Mouse (Mus musculus) midbrain, postnatal 0 days (tissue): Measurements from ENCODE around the gene Pla2g3. TPM values are rescaled to one million over a fixed set of nuclear protein-coding genes. Genes with fewer than 3 reads are reported as not detected.

Experiments used
- ATAC-seq: fragments of 200-750 bp; cut with Nextera tagmentation; 2 replicates; pipeline ENCODE4 v1.8.0; 2017; ENCODE audit warnings: moderate number of reproducible peaks, mild to moderate bottlenecking, moderate TSS enrichment, moderate library complexity; ENCODE audit not compliant: low FRiP score
- DNase-seq: peaks from one replicate; pipeline ENCODE4 v3.0.0-alpha.2; 2015; ENCODE audit warnings: low spot score
- H3K27ac ChIP-seq: fragments of 300-500 bp; sonication (generic); 2 replicates; pipeline ENCODE4 v1.5.1; 2014; ENCODE audit warnings: low read depth, mild to moderate bottlenecking, low read length, mixed read lengths
- H3K27me3 ChIP-seq: fragments of 300-500 bp; sonication (generic); 2 replicates; pipeline ENCODE4 v1.6.1; 2014; ENCODE audit warnings: low read length, control low read depth, mixed read lengths; ENCODE audit not compliant: insufficient read depth
- H3K36me3 ChIP-seq: fragments of 300-500 bp; sonication (generic); 2 replicates; pipeline ENCODE4 v1.6.1; 2014; ENCODE audit warnings: low read length, control low read depth, mixed read lengths; ENCODE audit not compliant: insufficient read depth
- H3K4me1 ChIP-seq: fragments of 300-500 bp; sonication (generic); 2 replicates; pipeline ENCODE4 v1.6.1; 2014; ENCODE audit warnings: mild to moderate bottlenecking, control low read depth, antibody characterized with exemption, low read length, mixed read lengths; ENCODE audit not compliant: insufficient read depth
- H3K4me2 ChIP-seq: fragments of 300-500 bp; sonication (generic); 2 replicates; pipeline ENCODE4 v1.6.1; 2014; ENCODE audit warnings: low read depth, mild to moderate bottlenecking, low read length, mixed read lengths; ENCODE audit not compliant: poor library complexity, severe bottlenecking
- H3K4me3 ChIP-seq: fragments of 300-500 bp; sonication (generic); 2 replicates; pipeline ENCODE4 v1.5.1; 2014; ENCODE audit warnings: low read depth, mild to moderate bottlenecking, low read length, moderate library complexity
- H3K9ac ChIP-seq: fragments of 300-500 bp; sonication (generic); replicated peaks from 2 replicates; pipeline ENCODE4 v1.6.1; 2014; ENCODE audit warnings: mild to moderate bottlenecking, low read length, moderate library complexity, mixed read lengths; ENCODE audit not compliant: poor library complexity, severe bottlenecking
- H3K9me3 ChIP-seq: fragments of 300-500 bp; sonication (generic); 2 replicates; pipeline ENCODE4 v1.6.1; 2016; ENCODE audit warnings: low read length, control low read depth
- CTCF ChIP-seq: IDR thresholded peaks from 2 replicates; pipeline ENCODE4 v1.5.1; 2016; ENCODE audit warnings: antibody characterized with exemption, mild to moderate bottlenecking
- WGBS: fragments of 180-500 bp; shearing (Covaris S2); extraction: QIAGEN DNeasy Blood & Tissue Kit; methylation state at CpG from one replicate; pipeline ENCODE4 v1.1.7; 2014; 5-methylcytosine and 5-hydroxymethylcytosine counted together
- polyA plus RNA-seq: library from polyadenylated mRNA; unstranded; fragments of >200 nt; fragmentation: Nextera tagmentation; extraction: Ambion mirVana; gene quantifications from 2 replicates; pipeline ENCODE4 v1.2.1, GENCODE M21; 2015
- total RNA-seq: library from RNA; depleted of rRNA; stranded (reverse); fragments of >200 nt; gene quantifications from 2 replicates; pipeline ENCODE4 v1.2.3, GENCODE M21; 2014

Pla2g3 gene
- total and polyA plus RNA-seq, 2 experiments from 2014 or later: 15.4 to 33.1 TPM

DNA sequence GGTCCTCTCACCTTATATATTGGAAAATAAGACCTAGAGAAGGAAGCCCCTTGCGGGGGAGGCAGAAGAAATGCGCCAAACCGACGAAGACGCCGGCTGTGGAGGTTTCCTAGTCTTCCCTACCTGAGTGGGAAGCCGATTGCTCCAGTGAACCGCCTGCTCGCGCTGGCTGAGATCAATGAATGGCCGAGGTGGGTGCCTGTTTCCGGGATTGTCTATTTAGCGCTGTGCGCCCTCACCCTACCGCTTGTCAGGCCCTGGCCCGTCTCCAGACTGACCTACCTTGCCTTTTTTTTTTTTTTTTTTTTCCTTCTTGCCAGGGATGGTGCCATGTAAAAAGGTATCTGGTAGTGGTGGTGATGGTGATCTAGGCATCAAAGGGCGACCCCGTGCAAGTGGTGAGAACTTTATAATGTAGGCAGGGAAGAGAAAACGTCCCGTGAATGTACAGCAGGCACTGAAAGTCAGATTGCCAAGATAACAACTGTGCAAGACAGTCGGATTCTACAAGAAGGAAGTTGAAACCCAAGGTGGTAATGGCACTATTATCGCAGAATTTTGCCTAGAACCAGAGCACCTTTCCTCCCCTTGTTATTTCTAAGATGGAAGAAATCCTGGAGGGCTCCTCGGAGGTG is 52.5 kb downstream of the Pla2g3 start, which contains the start of gene Smtn:
Smtn (minus strand) TSS at position 162 of the 635 bp plus-strand sequence.
- Histone ChIP-seq H3K36me3 (no peaks in the 10 kb centered on the region), H3K4me1 (peaks cover 5% of the 10 kb centered on the region), H3K4me3 (peak within 1 kb of the TSS; percentile 46), H3K4me2 (peak within 1 kb of the TSS; percentile 72), H3K9ac (peak within 1 kb of the TSS; percentile 13; the same call in 1 of the 2 replicates), H3K27me3 (no peaks in the 10 kb centered on the region), H3K27ac (no peak within 1 kb of the TSS), H3K9me3 (no peaks in the 10 kb centered on the region)
- no peak for DNase-seq
- 93% methylated on average over 23 of the region's 23 CpGs for WGBS
- no peak for ATAC-seq
- TF ChIP-seq CTCF: no peak

DNA sequence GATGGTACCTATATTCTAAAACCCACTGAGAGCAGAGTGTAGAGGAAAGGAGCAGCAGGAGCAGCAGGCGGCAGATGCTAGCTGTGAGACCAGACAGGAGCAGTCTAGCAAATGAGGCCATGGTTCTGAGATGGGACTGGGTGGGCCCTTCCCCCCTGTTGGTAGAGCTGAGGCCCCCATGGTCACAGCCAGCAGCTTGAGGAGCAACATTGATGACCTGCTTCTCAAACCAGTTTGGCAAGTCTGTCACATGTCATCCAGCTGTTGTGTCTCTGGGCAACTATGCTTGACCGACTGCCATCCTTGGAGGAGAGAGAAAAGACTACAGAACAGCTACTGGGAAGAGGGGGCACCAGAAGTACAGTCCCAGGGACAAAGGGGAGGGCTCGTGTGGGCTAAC is 53.8 kb downstream of the Pla2g3 start:
- Histone ChIP-seq H3K9ac (no peak overlapping the region), H3K27me3 (no peaks in the 10 kb centered on the region), H3K27ac (no peak overlapping the region), H3K4me1 (no peaks in the 10 kb centered on the region), H3K4me3 (no peak overlapping the region), H3K36me3 (no peaks in the 10 kb centered on the region), H3K9me3 (no peaks in the 10 kb centered on the region), H3K4me2 (no peak overlapping the region)
- TF ChIP-seq CTCF: no peak
- no peak for DNase-seq
- 65% methylated on average over 3 of the region's 3 CpGs for WGBS
- ATAC-seq: no peak

DNA sequence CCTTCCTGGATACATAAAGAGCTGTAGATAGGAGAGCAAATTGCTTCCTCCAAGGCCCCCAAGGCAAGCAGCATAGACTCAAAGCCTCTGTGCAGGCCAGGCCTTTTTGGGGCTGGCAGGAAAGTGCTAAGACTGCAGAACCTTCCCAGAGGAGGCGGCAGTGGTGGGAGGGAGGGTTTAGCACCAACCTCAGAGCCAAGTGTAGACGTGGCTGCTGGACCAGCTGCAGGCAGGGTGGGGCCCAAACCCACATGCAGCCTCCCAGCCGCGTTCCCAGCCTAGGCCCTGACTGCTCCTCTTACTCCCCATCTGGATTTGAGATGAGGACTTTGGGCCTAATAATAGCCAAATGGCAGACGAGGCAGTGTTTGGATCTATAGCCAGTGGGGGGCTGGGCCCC is 54.9 kb downstream of the Pla2g3 start:
- H3K36me3 ChIP-seq: no peaks in the 10 kb centered on the region
- H3K27me3 ChIP-seq: no peaks in the 10 kb centered on the region
- no peak for TF ChIP-seq CTCF
- H3K4me2 ChIP-seq: no peak overlapping the region
- H3K9me3 ChIP-seq: no peaks in the 10 kb centered on the region
- ATAC-seq (no peak), DNase-seq (no peak)
- H3K4me3 ChIP-seq: no peak overlapping the region
- no peaks in the 10 kb centered on the region for H3K4me1 ChIP-seq
- 48% methylated on average over 5 of the region's 5 CpGs for WGBS
- no peak overlapping the region; the same call in 1 of the 2 replicates for H3K9ac ChIP-seq
- H3K27ac ChIP-seq: no peak overlapping the region

DNA sequence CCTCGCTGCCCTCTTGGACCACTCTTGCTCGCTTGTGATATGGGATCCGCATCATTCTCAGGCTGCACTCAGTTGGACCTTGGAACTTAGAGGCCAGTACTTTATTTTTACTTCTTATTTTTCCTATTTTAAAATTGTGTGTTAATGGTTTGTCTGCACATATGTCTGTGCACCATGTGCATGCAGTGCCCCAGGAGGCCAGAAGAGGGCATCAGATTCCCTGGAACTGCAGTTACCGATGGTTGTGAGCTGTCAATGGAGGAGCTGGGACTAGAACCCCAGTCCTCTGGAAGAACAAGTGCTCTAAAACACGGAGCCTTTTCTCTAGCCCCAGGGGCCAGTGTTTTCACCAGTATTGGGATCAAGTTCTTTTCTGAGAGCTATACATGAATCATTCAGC is 56.3 kb downstream of the Pla2g3 start:
- ATAC-seq: no peak
- no peak overlapping the region for H3K4me3 ChIP-seq

DNA sequence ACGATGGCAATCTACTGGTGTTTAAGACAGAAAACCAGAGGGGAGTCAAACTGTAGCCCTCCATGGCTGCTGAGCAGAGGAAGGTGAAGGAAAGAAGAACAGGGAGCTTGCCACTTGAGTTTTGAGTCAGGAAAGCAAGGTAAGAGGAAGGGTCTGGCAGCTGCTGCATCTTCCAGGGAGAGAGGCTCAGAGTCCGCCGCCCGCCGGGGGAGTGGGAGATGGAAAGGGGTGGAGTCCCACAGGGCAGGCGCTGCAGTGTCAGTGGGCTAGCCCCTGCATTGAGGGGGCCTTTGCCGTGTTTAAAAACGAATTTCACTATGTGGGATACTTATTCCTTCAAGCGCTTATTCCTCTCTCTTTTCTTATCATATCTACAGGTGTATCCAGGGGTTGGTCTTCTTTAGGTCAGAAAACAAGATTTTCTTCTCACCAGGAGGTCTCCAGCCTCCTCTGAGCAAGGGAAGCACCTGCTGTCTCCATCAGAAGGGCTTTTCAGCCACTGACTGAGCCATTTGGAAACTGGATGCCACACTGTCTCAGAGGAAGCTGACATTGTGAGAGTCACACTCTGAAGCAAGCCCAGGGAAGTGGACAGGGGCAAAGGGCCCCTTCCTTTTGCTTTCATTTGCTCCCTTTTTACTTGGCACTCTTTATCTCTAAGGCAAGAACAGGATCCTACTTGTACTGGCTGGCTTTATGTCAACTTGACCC is 57.6 kb downstream of the Pla2g3 start:
- Histone ChIP-seq H3K4me3 (no peak overlapping the region), H3K4me2 (no peak overlapping the region), H3K36me3 (no peaks in the 10 kb centered on the region), H3K9me3 (no peaks in the 10 kb centered on the region), H3K27ac (no peak overlapping the region), H3K9ac (no peak overlapping the region), H3K4me1 (no peaks in the 10 kb centered on the region), H3K27me3 (no peaks in the 10 kb centered on the region)
- DNase-seq: no peak
- no peak for ATAC-seq
- WGBS: 18% methylated on average over 7 of the region's 9 CpGs
- TF ChIP-seq CTCF: no peak

More for the DNA sequence above, 56.3 kb downstream of the Pla2g3 start:
- Histone ChIP-seq H3K9ac (no peak overlapping the region), H3K9me3 (no peaks in the 10 kb centered on the region), H3K4me1 (no peaks in the 10 kb centered on the region), H3K27ac (no peak overlapping the region), H3K36me3 (no peaks in the 10 kb centered on the region), H3K4me2 (no peak overlapping the region), H3K27me3 (no peaks in the 10 kb centered on the region)
- no peak for DNase-seq
- whole genome bisulfite sequencing: 94% methylated on average over 5 of the region's 5 CpGs
- peak; percentile 26; the same call in 1 of the 2 replicates for TF ChIP-seq CTCF

DNA sequence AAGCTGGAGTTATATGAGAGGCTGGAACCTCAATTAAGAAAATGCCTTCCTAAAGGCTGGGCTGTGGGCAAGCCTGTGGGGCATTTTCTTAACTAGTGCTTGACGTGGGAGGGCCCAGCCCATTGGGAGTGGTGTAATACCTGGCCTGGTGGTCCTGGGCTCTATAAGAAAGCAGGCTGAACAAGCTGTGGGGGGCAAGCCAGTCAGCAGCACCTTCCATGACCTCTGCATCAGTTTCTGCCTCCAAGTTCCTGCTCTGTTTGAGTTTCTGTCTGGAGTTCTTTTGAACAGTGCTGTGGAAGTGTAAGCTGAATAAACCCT is 58.1 kb downstream of the Pla2g3 start:
- H3K4me3 ChIP-seq: no peak overlapping the region
- H3K27me3 ChIP-seq: no peaks in the 10 kb centered on the region
- H3K4me1 ChIP-seq: no peaks in the 10 kb centered on the region
- H3K27ac ChIP-seq: no peak overlapping the region
- no peaks in the 10 kb centered on the region for H3K36me3 ChIP-seq
- TF ChIP-seq CTCF: no peak
- DNase-seq (no peak), ATAC-seq (no peak)
- H3K9ac ChIP-seq: no peak overlapping the region
- no peaks in the 10 kb centered on the region for H3K9me3 ChIP-seq
- no peak overlapping the region for H3K4me2 ChIP-seq
- 18% methylated on average over 1 of the region's 1 CpGs for WGBS
